Mouse (Mus musculus): ENCODE data around the gene Akt2. TPM values are rescaled to one million over a fixed set of nuclear protein-coding genes. Genes with fewer than 3 reads are reported as not detected.

Akt2 gene
- polyA plus RNA-seq, 1 experiment from 2014 or later = 106 TPM

- no peak overlapping the region for H3K4me2 ChIP-seq
- WGBS = 82% methylated on average over 5 of the region's 5 CpGs
- H3K27me3 ChIP-seq = no peaks in the 10 kb centered on the region
- H3K36me3 ChIP-seq = peaks cover 83% of the 10 kb centered on the region
- no peak overlapping the region for H3K4me3 ChIP-seq (replicated peaks)
- no peak overlapping the region for H3K27ac ChIP-seq
- H3K4me1 ChIP-seq = no peaks in the 10 kb centered on the region
- H3K9me3 ChIP-seq (replicated peaks) = no peaks in the 10 kb centered on the region
- no peak overlapping the region for H3K9ac ChIP-seq
- no peak for ATAC-seq (replicated peaks; ENCODE audit: low FRiP score)
These were observed 21.6 kb upstream of the Akt2 start for GRCm38 (mm10) chr7:27569580-27570224.

DNA sequence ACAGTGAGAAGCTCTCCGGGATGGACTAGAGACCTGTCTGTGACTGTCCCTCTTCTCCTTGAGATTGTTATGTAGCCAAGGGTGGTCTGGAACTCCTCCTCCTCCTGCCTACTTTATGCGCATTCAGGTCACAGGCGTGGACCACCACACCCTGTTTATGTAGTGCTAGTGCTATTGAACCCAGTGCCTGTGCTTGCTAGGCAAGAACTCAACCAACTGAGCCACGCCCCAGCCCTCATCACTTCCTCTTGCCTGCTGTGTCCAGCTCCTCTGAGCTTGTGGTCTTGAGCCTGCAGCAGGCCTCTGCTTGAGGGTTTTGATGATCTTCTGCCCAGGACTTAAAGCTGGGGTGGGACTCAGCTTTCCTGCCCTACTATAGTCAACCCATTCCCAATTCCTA is 19.2 kb upstream of the Akt2 start:
- WGBS = 94% methylated on average over 4 of the region's 4 CpGs
- Histone ChIP-seq H3K27ac (no peak overlapping the region), H3K9ac (no peak overlapping the region), H3K4me3 (replicated peaks) (no peak overlapping the region), H3K9me3 (replicated peaks) (no peaks in the 10 kb centered on the region), H3K27me3 (no peaks in the 10 kb centered on the region), H3K4me1 (no peaks in the 10 kb centered on the region), H3K4me2 (no peak overlapping the region), H3K36me3 (peaks cover 91% of the 10 kb centered on the region)
- ATAC-seq (replicated peaks; ENCODE audit: low FRiP score) = no peak

DNA sequence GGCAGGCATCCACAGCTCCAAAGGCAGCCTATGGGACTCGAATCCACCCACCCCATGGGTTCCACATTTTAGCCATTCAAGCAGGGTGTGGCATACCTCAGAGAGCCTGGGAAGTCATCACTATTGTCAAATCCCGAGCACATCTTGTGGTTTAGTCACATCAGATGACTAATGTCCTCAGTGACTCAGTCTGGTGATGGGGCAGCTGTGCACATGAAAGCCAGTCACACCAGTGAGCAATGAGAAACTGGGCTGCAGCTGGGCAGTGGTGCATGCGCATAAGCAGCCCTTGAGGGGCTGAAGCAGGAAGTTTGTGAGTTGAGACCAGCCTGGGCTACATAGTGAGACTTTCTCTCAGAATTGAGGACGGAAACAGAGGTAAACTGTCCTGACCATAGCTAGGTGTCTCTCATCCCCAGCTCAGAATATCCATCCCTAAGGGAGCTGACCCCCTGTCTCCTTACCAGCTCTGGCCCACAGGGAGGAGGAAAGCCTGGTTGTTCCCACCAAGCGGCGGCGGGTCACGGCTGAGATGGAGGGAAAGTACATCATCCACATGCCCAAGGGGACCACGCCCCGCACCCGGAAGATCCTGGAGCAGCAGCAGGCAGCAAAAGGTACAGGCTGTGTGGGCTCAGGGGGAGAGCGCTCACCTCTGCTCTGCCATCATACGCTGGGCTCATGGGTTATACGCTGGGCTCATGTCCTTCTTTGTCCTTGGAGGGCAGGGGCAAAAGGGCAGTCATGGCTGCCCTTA is 17.1 kb upstream of the Akt2 start:
- no peak for ATAC-seq (replicated peaks; ENCODE audit: low FRiP score)
- Histone ChIP-seq H3K9me3 (replicated peaks) (no peaks in the 10 kb centered on the region), H3K36me3 (peaks cover 89% of the 10 kb centered on the region), H3K27ac (no peak overlapping the region), H3K4me3 (replicated peaks) (no peak overlapping the region), H3K9ac (no peak overlapping the region), H3K4me2 (no peak overlapping the region), H3K4me1 (no peaks in the 10 kb centered on the region), H3K27me3 (no peaks in the 10 kb centered on the region)
- WGBS = 94% methylated on average over 14 of the region's 14 CpGs

- Histone ChIP-seq H3K4me2 (no peak overlapping the region), H3K4me3 (replicated peaks) (no peak overlapping the region), H3K27ac (no peak overlapping the region), H3K4me1 (no peaks in the 10 kb centered on the region), H3K9ac (no peak overlapping the region), H3K36me3 (peaks cover 93% of the 10 kb centered on the region), H3K9me3 (replicated peaks) (no peaks in the 10 kb centered on the region), H3K27me3 (no peaks in the 10 kb centered on the region)
- ATAC-seq (replicated peaks; ENCODE audit: low FRiP score) = no peak
- WGBS = 67% methylated on average over 6 of the region's 6 CpGs
These were observed 14.4 kb upstream of the Akt2 start for GRCm38 (mm10) chr7:27576914-27577313.

GRCm38 (mm10) chr7:27577589-27577988 is 13.8 kb upstream of the Akt2 start:
- H3K4me2 ChIP-seq = no peak overlapping the region
- H3K4me1 ChIP-seq = no peaks in the 10 kb centered on the region
- ATAC-seq (replicated peaks; ENCODE audit: low FRiP score) = no peak
- no peak overlapping the region for H3K27ac ChIP-seq
- H3K9me3 ChIP-seq (replicated peaks) = no peaks in the 10 kb centered on the region
- H3K27me3 ChIP-seq = no peaks in the 10 kb centered on the region
- no peak overlapping the region for H3K9ac ChIP-seq
- H3K36me3 ChIP-seq = peaks cover 92% of the 10 kb centered on the region
- WGBS = 91% methylated on average over 6 of the region's 6 CpGs
- no peak overlapping the region for H3K4me3 ChIP-seq (replicated peaks)

GRCm38 (mm10) chr7:27578465-27578864 is 12.9 kb upstream of the Akt2 start:
- no peak overlapping the region for H3K27ac ChIP-seq
- H3K36me3 ChIP-seq = peaks cover 94% of the 10 kb centered on the region
- no peak overlapping the region for H3K4me3 ChIP-seq (replicated peaks)
- H3K27me3 ChIP-seq = no peaks in the 10 kb centered on the region
- no peak overlapping the region for H3K4me2 ChIP-seq
- no peak overlapping the region for H3K9ac ChIP-seq
- no peaks in the 10 kb centered on the region for H3K4me1 ChIP-seq
- WGBS = 81% methylated on average over 7 of the region's 7 CpGs
- no peaks in the 10 kb centered on the region for H3K9me3 ChIP-seq (replicated peaks)
- ATAC-seq (replicated peaks; ENCODE audit: low FRiP score) = no peak

DNA sequence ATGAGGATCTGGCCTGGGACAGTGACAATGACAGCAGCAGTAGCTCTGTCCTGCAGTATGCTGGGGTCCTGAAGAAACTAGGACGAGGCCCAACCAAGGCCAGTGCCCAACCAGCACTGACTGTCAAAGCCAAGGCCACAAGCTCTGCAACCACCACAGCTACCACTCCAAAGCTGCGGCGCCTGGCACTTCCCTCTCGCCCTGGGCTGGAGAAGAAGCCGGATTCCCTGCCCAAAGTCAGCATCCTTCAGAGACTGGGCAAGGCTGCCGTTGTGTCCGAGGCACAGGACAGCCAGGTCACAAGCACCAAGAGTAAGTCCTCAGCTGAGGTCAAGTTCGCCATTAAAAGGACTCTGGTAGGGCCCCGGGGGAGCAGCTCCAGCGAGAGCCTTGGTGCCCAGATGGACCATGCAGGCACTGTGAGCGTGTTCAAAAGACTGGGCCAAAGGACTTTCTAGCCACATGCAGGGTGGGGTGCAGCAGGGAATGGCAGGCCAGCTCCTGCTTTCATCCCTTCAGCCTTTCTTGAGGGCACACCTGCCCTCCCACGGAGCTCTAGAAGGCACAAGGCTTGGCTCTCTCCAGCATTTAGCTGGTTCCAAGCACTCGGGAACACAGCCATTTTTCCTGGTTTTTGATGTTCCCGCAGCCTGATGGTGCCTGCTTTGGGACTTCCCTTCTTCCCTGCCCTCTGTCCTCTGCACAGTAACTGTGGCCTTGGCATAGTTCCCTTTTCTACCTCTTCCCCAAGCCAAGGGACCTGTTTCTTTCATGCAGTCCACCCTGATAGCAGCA is 10.8 kb upstream of the Akt2 start:
- H3K4me2 ChIP-seq = no peak overlapping the region
- no peaks in the 10 kb centered on the region for H3K9me3 ChIP-seq (replicated peaks)
- H3K4me1 ChIP-seq = no peaks in the 10 kb centered on the region
- H3K36me3 ChIP-seq = peaks cover 87% of the 10 kb centered on the region
- H3K9ac ChIP-seq = no peak overlapping the region
- no peaks in the 10 kb centered on the region for H3K27me3 ChIP-seq
- ATAC-seq (replicated peaks; ENCODE audit: low FRiP score) = no peak
- H3K27ac ChIP-seq = no peak overlapping the region
- WGBS = 89% methylated on average over 14 of the region's 14 CpGs
- no peak overlapping the region for H3K4me3 ChIP-seq (replicated peaks)

GRCm38 (mm10) chr7:27586861-27587260 is 4.5 kb upstream of the Akt2 start:
- Histone ChIP-seq H3K27ac (no peak overlapping the region), H3K4me2 (no peak overlapping the region), H3K9ac (no peak overlapping the region), H3K9me3 (replicated peaks) (no peaks in the 10 kb centered on the region), H3K27me3 (no peaks in the 10 kb centered on the region), H3K36me3 (peaks cover 31% of the 10 kb centered on the region), H3K4me3 (replicated peaks) (no peak overlapping the region), H3K4me1 (no peaks in the 10 kb centered on the region)
- WGBS = 55% methylated on average over 2 of the region's 2 CpGs
- no peak for ATAC-seq (replicated peaks; ENCODE audit: low FRiP score)

DNA sequence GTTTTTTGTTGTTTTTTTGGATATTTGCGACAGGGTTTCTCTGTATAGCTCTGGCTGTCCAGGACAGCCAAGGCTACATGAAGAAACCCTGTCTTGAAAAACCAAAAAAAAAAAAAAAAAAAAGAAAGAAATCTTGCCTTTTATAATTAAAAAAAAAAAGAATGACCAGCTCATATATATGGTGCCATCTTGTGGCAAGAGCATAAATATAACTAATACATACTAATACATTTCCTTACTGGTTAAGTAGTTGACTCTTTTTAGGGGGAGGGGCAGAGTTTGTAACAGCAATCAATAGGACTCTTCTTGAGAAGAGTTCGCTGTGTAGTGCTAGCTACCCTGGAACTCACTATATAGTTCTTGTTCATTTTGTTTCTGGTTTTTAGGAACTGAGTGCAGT is 3.6 kb upstream of the Akt2 start:
- Histone ChIP-seq H3K27ac (no peak overlapping the region), H3K27me3 (no peaks in the 10 kb centered on the region), H3K4me1 (peaks cover 3% of the 10 kb centered on the region), H3K4me3 (replicated peaks) (no peak overlapping the region), H3K4me2 (no peak overlapping the region), H3K9me3 (replicated peaks) (no peaks in the 10 kb centered on the region), H3K36me3 (peaks cover 24% of the 10 kb centered on the region; the same call in 1 of the 2 replicates), H3K9ac (no peak overlapping the region)
- WGBS = 90% methylated on average over 2 of the region's 2 CpGs
- ATAC-seq (replicated peaks; ENCODE audit: low FRiP score) = no peak

DNA sequence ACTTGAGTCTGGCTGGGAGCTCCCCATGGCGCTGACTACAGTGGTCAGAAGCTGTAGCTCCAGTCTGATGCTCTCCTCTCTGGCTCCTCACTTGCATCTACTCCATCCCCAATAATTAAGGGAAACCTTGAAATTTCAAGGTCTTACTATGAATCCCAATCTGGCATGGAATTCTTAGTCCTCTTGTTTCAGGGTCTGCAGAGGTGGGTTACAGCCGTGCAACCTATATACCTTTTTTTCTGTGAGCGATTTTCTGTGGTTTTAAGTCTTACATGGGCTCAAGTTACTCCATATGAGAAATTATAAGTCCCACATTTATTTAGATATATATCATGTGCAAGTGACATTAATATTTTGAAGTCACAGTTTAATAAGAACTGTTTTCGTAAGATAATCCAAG is 1.3 kb upstream of the Akt2 start:
- no peak overlapping the region for H3K27ac ChIP-seq
- H3K36me3 ChIP-seq = peaks cover 12% of the 10 kb centered on the region; the same call in 1 of the 2 replicates
- H3K4me2 ChIP-seq = no peak overlapping the region
- H3K4me3 ChIP-seq (replicated peaks) = no peak overlapping the region
- no peaks in the 10 kb centered on the region for H3K27me3 ChIP-seq
- H3K9me3 ChIP-seq (replicated peaks) = no peaks in the 10 kb centered on the region
- no peak for ATAC-seq (replicated peaks; ENCODE audit: low FRiP score)
- H3K4me1 ChIP-seq = peaks cover 20% of the 10 kb centered on the region
- WGBS = 88% methylated on average over 4 of the region's 4 CpGs
- H3K9ac ChIP-seq = no peak overlapping the region

GRCm38 (mm10) chr7:27590566-27591213 is 662 bp upstream of the Akt2 start:
- no peak for ATAC-seq (replicated peaks; ENCODE audit: low FRiP score)
- Histone ChIP-seq H3K27ac (peak overlapping the region; percentile 98), H3K27me3 (no peaks in the 10 kb centered on the region), H3K4me2 (peak overlapping the region; percentile 74), H3K9ac (peak overlapping the region; percentile 50), H3K4me1 (peaks cover 23% of the 10 kb centered on the region), H3K4me3 (replicated peaks) (peak overlapping the region; percentile 65), H3K36me3 (peaks cover 12% of the 10 kb centered on the region; the same call in 1 of the 2 replicates), H3K9me3 (replicated peaks) (no peaks in the 10 kb centered on the region)
- 63% methylated on average over 4 of the region's 4 CpGs for WGBS

Measured in kidney, embryonic 15.5 days (tissue).